Comparison of ENCODE assay signal across 24 mouse cellular contexts in the genomic region with DNA sequence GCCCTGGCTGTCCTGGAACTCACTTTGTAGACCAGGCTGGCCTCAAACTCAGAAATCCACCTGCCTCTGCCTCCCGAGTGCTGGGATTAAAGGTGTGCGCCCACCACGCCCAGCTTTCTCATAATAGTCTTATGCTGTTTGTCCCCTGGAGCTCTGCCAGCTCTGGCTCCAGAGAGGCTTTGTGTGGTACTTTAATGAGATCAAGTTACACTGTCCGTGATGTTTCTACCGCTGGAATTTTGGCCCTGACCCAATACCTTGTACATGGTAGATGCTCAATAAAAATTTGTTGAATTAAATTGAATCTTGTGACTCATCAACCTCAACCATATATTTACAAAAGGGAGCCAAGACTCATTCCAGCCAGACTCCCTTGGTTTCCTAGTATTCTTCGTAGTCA. TPM values are rescaled to one million over a fixed set of nuclear protein-coding genes. Genes with fewer than 3 reads are reported as not detected.
DNase-seq lines count a peak whose midpoint lies in the region; ATAC-seq and TF ChIP-seq lines count a peak whose summit lies in the region.
"Had no signal": no experiment of that assay in that cellular context is flagged by ENCODE, and none has a peak within 500 bp of the region (broad histone marks: within the 10 kb centered on the region; RNA-seq: fewer than 3 reads in every experiment).

No protein-coding gene starts in this region.

- WGBS in intestine, postnatal 0 days = 51% methylated on average over 6 of the region's 6 CpGs
- 66% methylated on average over 6 of the region's 6 CpGs for WGBS in intestine, embryonic 15.5 days
- 65% methylated on average over 6 of the region's 6 CpGs for WGBS in kidney, embryonic 15.5 days
- WGBS in thymus, adult 2 months = 90% methylated on average over 6 of the region's 6 CpGs

- intact Hi-C loops in left cerebral cortex, postnatal 14 days (cut with DNase I) = no loop called here

- H3K4me1 ChIP-seq in intestine, postnatal 0 days (replicated peaks; ENCODE audit: control insufficient read depth, insufficient read depth, low read length) = no peaks in the 10 kb centered on the region; the same call in 1 of the 2 replicates
- peaks cover 10% of the 10 kb centered on the region; the same call in 1 of the 2 replicates for H3K4me1 ChIP-seq in intestine, embryonic 15.5 days (replicated peaks)
- H3K4me1 ChIP-seq in kidney, embryonic 15.5 days = peaks cover 10% of the 10 kb centered on the region; the same call in 1 of the 2 replicates
- no peaks in the 10 kb centered on the region for H3K4me1 ChIP-seq in thymus, adult 2 months (replicated peaks; ENCODE audit: control insufficient read depth, insufficient read depth, low read length)
- H3K4me1 ChIP-seq: forebrain, embryonic 12.5 days; hindbrain, embryonic 15.5 days had no signal

- no peak overlapping the region for H3K4me2 ChIP-seq in intestine, postnatal 0 days (replicated peaks; ENCODE audit: low read depth)
- no peak overlapping the region for H3K4me2 ChIP-seq in intestine, embryonic 15.5 days (replicated peaks)
- H3K4me2 ChIP-seq in kidney, embryonic 15.5 days = no peak overlapping the region
- H3K4me2 ChIP-seq: forebrain, embryonic 12.5 days; heart, embryonic 13.5 days; hindbrain, embryonic 15.5 days; limb, embryonic 12.5 days; neural tube, embryonic 15.5 days had no signal

- no peak for TF ChIP-seq POLR2A in thymus, adult 2 months (IDR thresholded peaks at IDR 0.05; ENCODE audit: control insufficient read depth, extremely low read depth, insufficient read depth, low read length, poor library complexity)

- 0 out of 2 replicates have a peak overlapping the region, but pooled peaks have one; percentile 46 for H3K27ac ChIP-seq in intestine, postnatal 0 days (ENCODE audit: low read depth, low read length)
- H3K27ac ChIP-seq in intestine, embryonic 15.5 days = no peak overlapping the region
- H3K27ac ChIP-seq in kidney, embryonic 15.5 days = peak overlapping the region; percentile 64
- H3K27ac ChIP-seq in thymus, adult 2 months (ENCODE audit: control insufficient read depth, insufficient read depth, low read length) = no peak overlapping the region
- H3K27ac ChIP-seq: forebrain, embryonic 12.5 days; heart, embryonic 13.5 days; hindbrain, embryonic 15.5 days; limb, embryonic 12.5 days; liver, embryonic 14.5 days; neural tube, embryonic 15.5 days had no signal

- H3K27me3 ChIP-seq in intestine, postnatal 0 days (replicated peaks; ENCODE audit: control insufficient read depth, insufficient read depth, low read length) = no peaks in the 10 kb centered on the region
- H3K27me3 ChIP-seq in intestine, embryonic 15.5 days (replicated peaks) = no peaks in the 10 kb centered on the region
- no peaks in the 10 kb centered on the region for H3K27me3 ChIP-seq in kidney, embryonic 15.5 days
- H3K27me3 ChIP-seq in thymus, adult 2 months (ENCODE audit: control insufficient read depth, insufficient read depth, low read length) = no peaks in the 10 kb centered on the region
- H3K27me3 ChIP-seq: forebrain, embryonic 12.5 days; heart, embryonic 13.5 days; hindbrain, embryonic 15.5 days; limb, embryonic 12.5 days; neural tube, embryonic 15.5 days had no signal

- H3K9me3 ChIP-seq in intestine, postnatal 0 days (ENCODE audit: control insufficient read depth) = no peaks in the 10 kb centered on the region
- H3K9me3 ChIP-seq in intestine, embryonic 15.5 days = 0 out of 2 replicates have a peak, but pooled peaks cover 3% of the 10 kb centered on the region
- no peaks in the 10 kb centered on the region for H3K9me3 ChIP-seq in kidney, embryonic 15.5 days (replicated peaks)
- H3K9me3 ChIP-seq: forebrain, embryonic 12.5 days; hindbrain, embryonic 15.5 days; neural tube, embryonic 15.5 days had no signal

- peak; percentile 75 for DNase-seq in 3134 (ENCODE audit: extremely low read depth, insufficient read length, low spot score)
- DNase-seq in Muller cell, postnatal 12 days (ENCODE audit: inconsistent ontology term) = peak; percentile 77
- no peak for DNase-seq in thymus, adult 2 months
- DNase-seq in left cerebral cortex, postnatal 14 days (ENCODE audit: low spot score in 2 of 2) = no peak
- DNase-seq in ovary, postnatal 36 days (ENCODE audit: low spot score) = no peak
- DNase-seq: cerebellum, adult 2 months; cerebellum, postnatal 36 days; gastrocnemius, postnatal 10 days; heart, adult 11 months; heart, postnatal 36 days; layer of hippocampus, adult 9-11 months; right cerebral cortex, postnatal 14 days; spleen, adult 18-20 months had no signal

- ATAC-seq in intestine, postnatal 0 days = no peak
- ATAC-seq in intestine, embryonic 15.5 days = no peak
- no peak for ATAC-seq in kidney, embryonic 15.5 days (replicated peaks; ENCODE audit: low FRiP score)
- ATAC-seq: midbrain, embryonic 16.5 days had no signal

- H3K9ac ChIP-seq in intestine, postnatal 0 days (ENCODE audit: low read depth, low read length) = no peak overlapping the region
- no peak overlapping the region for H3K9ac ChIP-seq in intestine, embryonic 15.5 days
- no peak overlapping the region for H3K9ac ChIP-seq in kidney, embryonic 15.5 days
- H3K9ac ChIP-seq: forebrain, embryonic 12.5 days; heart, embryonic 13.5 days; hindbrain, embryonic 15.5 days; limb, embryonic 12.5 days; liver, embryonic 14.5 days; neural tube, embryonic 15.5 days had no signal

- no peaks in the 10 kb centered on the region for H3K36me3 ChIP-seq in intestine, postnatal 0 days (ENCODE audit: control insufficient read depth, insufficient read depth)
- H3K36me3 ChIP-seq in intestine, embryonic 15.5 days = no peaks in the 10 kb centered on the region
- no peaks in the 10 kb centered on the region for H3K36me3 ChIP-seq in kidney, embryonic 15.5 days
- no peaks in the 10 kb centered on the region for H3K36me3 ChIP-seq in thymus, adult 2 months (ENCODE audit: control insufficient read depth, insufficient read depth, low read length)
- H3K36me3 ChIP-seq: forebrain, embryonic 12.5 days; hindbrain, embryonic 15.5 days; limb, embryonic 12.5 days; neural tube, embryonic 15.5 days had no signal

- H3K4me3 ChIP-seq in intestine, postnatal 0 days (ENCODE audit: low read depth, low read length) = no peak overlapping the region
- no peak overlapping the region for H3K4me3 ChIP-seq in intestine, embryonic 15.5 days (replicated peaks)
- H3K4me3 ChIP-seq in kidney, embryonic 15.5 days (replicated peaks) = no peak overlapping the region
- H3K4me3 ChIP-seq in thymus, adult 2 months (ENCODE audit: control insufficient read depth, insufficient read depth, low read length) = no peak overlapping the region
- H3K4me3 ChIP-seq: forebrain, embryonic 12.5 days; heart, embryonic 13.5 days; hindbrain, embryonic 15.5 days; limb, embryonic 12.5 days; neural tube, embryonic 15.5 days had no signal

- TF ChIP-seq CTCF in intestine, postnatal 0 days (IDR thresholded peaks at IDR 0.05; ENCODE audit: low read depth) = no peak
- no peak for TF ChIP-seq CTCF in thymus, adult 2 months (IDR thresholded peaks at IDR 0.05; ENCODE audit: borderline replicate concordance, control insufficient read depth, extremely low read depth, insufficient read depth, low read length, poor library complexity)

RNA-seq across cellular contexts. Expression of a gene that starts 23.6 kb away (rescaled TPM):
- polyA plus RNA-seq in intestine, postnatal 0 days (2015; fragmentation: Nextera tagmentation; extraction: Ambion mirVana) = 3.2 and 3.3 TPM in 2 replicates
- 4.4 and 4.9 TPM in 2 replicates for polyA plus RNA-seq in intestine, embryonic 15.5 days (2015; fragmentation: Nextera tagmentation; extraction: Ambion mirVana)
- 9.9 and 12.5 TPM in 2 replicates for polyA plus RNA-seq in kidney, embryonic 15.5 days (2015; fragmentation: Nextera tagmentation; extraction: Ambion mirVana)
- 12.0 and 14.1 TPM in 2 replicates for polyA plus RNA-seq in thymus, adult 2 months (2012; rRNA removed)
- total RNA-seq in left cerebral cortex, postnatal 14 days (2021) = 1 to 10 TPM; 2.1 to 3.9 TPM
- total RNA-seq: megakaryocyte-erythroid progenitor cell, adult 5-6 weeks had no signal

RNA-seq across cellular contexts. Expression of a gene that starts 36.4 kb away (rescaled TPM):
- polyA plus RNA-seq in intestine, postnatal 0 days (2015; fragmentation: Nextera tagmentation; extraction: Ambion mirVana) = 17.9 and 19.3 TPM in 2 replicates
- polyA plus RNA-seq in intestine, embryonic 15.5 days (2015; fragmentation: Nextera tagmentation; extraction: Ambion mirVana) = 33.7 and 33.9 TPM in 2 replicates
- 38.5 and 38.9 TPM in 2 replicates for polyA plus RNA-seq in kidney, embryonic 15.5 days (2015; fragmentation: Nextera tagmentation; extraction: Ambion mirVana)
- 6.3 and 8.8 TPM in 2 replicates for polyA plus RNA-seq in thymus, adult 2 months (2012; rRNA removed)
- 10 to 100 TPM; 60.2 to 65.5 TPM for total RNA-seq in left cerebral cortex, postnatal 14 days (2021)

Comparison
In these comparisons a context has a peak if more than half of its experiments do, and no peak if none do; other contexts are left out.
1. H3K27ac ChIP-seq: peak in intestine, postnatal 0 days (single experiment) and kidney, embryonic 15.5 days (single experiment); none in intestine, embryonic 15.5 days (single experiment) and thymus, adult 2 months (single experiment).
2. DNase-seq: peak in 3134 (single experiment) and Muller cell, postnatal 12 days (single experiment); none in thymus, adult 2 months (single experiment), left cerebral cortex, postnatal 14 days (0 of 2) and ovary, postnatal 36 days (single experiment).